Mouse (Mus musculus) cortical plate, adult 2 months (tissue): ENCODE data around the gene Disp1. TPM values are rescaled to one million over a fixed set of nuclear protein-coding genes. Genes with fewer than 3 reads are reported as not detected.

ENCODE experiments used
- H3K27ac ChIP-seq: fragments of 200-500 bp; 2 replicates; pipeline ENCODE4 v1.5.1; 2012; ENCODE audit warnings: low read length, control low read depth, inconsistent platforms; ENCODE audit not compliant: insufficient read depth
- H3K4me1 ChIP-seq: fragments of 200-500 bp; 2 replicates; pipeline ENCODE4 v1.6.1; 2011; ENCODE audit warnings: low read length; ENCODE audit not compliant: control insufficient read depth, insufficient read depth
- H3K4me3 ChIP-seq: fragments of 200-500 bp; 2 replicates; pipeline ENCODE4 v1.5.1; 2011; ENCODE audit warnings: mild to moderate bottlenecking, low read length, control low read depth; ENCODE audit not compliant: insufficient read depth
- CTCF ChIP-seq: fragments of 200-500 bp; IDR thresholded peaks from 2 replicates; pipeline ENCODE4 v1.5.1; 2011; ENCODE audit warnings: mild to moderate bottlenecking, control low read depth, low read length; ENCODE audit not compliant: insufficient read depth; ENCODE audit errors: extremely low read depth
- POLR2A ChIP-seq: fragments of 200-500 bp; IDR thresholded peaks from 2 replicates; pipeline ENCODE4 v1.6.1; 2011; ENCODE audit warnings: mild to moderate bottlenecking, low read length, control low read depth; ENCODE audit not compliant: insufficient read depth; ENCODE audit errors: extremely low read depth
- polyA plus RNA-seq: library from polyadenylated mRNA; depleted of rRNA; stranded (reverse); fragments of >200 nt; gene quantifications from 2 replicates; pipeline ENCODE4 v1.2.3, GENCODE M21; 2012

Disp1 gene
- polyA plus RNA-seq, 1 experiment = 6.5 TPM

- TF ChIP-seq CTCF (no peak), POLR2A (no peak)
- H3K27ac ChIP-seq = no peak overlapping the region
- no peak overlapping the region for H3K4me3 ChIP-seq
- no peaks in the 10 kb centered on the region for H3K4me1 ChIP-seq
These were observed 78.1 kb downstream of the Disp1 start for GRCm38 (mm10) chr1:183143246-183143645.

DNA sequence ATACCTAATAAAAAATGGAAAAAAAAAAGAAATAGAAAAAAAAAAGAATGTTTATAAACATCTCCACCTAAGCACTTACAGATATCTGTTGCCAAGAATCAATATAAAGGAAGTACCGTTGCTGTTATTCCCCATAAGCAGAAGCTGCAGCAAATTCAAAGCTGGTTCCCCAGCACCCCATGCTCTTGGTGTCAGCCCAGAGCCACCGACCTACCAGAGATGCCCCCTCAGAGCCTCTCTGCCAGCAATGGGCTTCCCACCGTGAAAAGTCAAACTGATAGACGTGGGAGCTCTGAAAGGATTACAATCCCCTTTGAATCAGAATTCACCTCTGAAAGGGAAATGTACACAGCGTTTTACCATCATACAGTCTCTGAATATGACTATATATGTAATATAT, 78.8 kb downstream of the Disp1 start:
- Histone ChIP-seq H3K27ac (no peak overlapping the region), H3K4me3 (no peak overlapping the region), H3K4me1 (no peaks in the 10 kb centered on the region)
- TF ChIP-seq POLR2A (no peak), CTCF (no peak)

- Histone ChIP-seq H3K27ac (no peak overlapping the region), H3K4me3 (no peak overlapping the region), H3K4me1 (no peaks in the 10 kb centered on the region)
- no peak for TF ChIP-seq POLR2A
- no peak for TF ChIP-seq CTCF
These were observed 80.0 kb downstream of the Disp1 start for GRCm38 (mm10) chr1:183141329-183141728.

- no peaks in the 10 kb centered on the region for H3K4me1 ChIP-seq
- no peak overlapping the region for H3K4me3 ChIP-seq
- H3K27ac ChIP-seq = no peak overlapping the region
- TF ChIP-seq POLR2A (no peak), CTCF (no peak)
These were observed 80.6 kb downstream of the Disp1 start for GRCm38 (mm10) chr1:183140511-183141268.

- no peak overlapping the region for H3K4me3 ChIP-seq
- TF ChIP-seq CTCF (no peak), POLR2A (no peak)
- no peak overlapping the region for H3K27ac ChIP-seq
- peaks cover 2% of the 10 kb centered on the region for H3K4me1 ChIP-seq
These were observed 83.2 kb downstream of the Disp1 start for GRCm38 (mm10) chr1:183138088-183138487.

- H3K4me1 ChIP-seq = peaks cover 2% of the 10 kb centered on the region
- no peak overlapping the region for H3K4me3 ChIP-seq
- TF ChIP-seq POLR2A = no peak
- TF ChIP-seq CTCF = no peak
- no peak overlapping the region for H3K27ac ChIP-seq
These were observed 86.9 kb downstream of the Disp1 start for GRCm38 (mm10) chr1:183134427-183134826.

DNA sequence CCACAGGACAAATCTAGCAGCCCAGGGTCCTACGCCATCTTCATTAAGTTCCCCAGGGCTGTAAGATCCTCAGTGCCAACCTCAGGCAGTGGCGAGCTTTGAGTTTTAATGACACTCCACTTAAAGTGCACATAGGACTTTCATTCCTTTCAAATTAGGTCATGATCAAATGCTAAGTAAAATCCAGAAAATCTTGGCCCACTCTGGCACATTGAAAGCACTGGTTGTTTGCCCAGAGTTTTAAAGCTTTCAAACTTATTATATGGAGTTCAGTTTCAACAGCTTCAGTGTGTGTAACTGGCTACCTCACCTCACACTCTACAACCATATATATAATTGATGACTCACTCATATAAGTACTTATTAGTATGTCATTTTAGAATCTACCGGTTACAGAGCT, 87.9 kb downstream of the Disp1 start:
- no peak overlapping the region for H3K4me3 ChIP-seq
- H3K4me1 ChIP-seq = peaks cover 2% of the 10 kb centered on the region
- no peak overlapping the region for H3K27ac ChIP-seq
- TF ChIP-seq POLR2A (no peak), CTCF (no peak)

DNA sequence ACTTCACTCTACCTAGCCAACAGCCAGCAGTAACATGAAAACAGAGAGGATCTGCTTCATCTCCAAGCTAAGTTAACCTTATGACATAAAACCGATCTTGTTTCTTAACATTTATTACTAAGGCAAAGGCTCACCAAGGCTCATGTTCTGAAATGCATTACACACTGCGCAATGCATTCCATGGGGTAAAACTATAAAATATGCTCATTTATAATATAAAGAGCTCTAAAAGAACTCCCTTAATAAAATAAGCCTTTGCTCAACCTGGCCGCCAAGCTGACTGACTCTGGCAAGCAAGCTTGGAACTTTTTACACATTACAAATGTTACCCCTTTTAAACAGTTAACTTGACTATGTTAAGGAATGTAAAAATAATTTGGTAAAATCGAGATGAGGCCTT, 94.1 kb downstream of the Disp1 start:
- no peak overlapping the region for H3K4me3 ChIP-seq
- no peak overlapping the region for H3K27ac ChIP-seq
- TF ChIP-seq POLR2A (no peak), CTCF (no peak)
- H3K4me1 ChIP-seq = no peaks in the 10 kb centered on the region

DNA sequence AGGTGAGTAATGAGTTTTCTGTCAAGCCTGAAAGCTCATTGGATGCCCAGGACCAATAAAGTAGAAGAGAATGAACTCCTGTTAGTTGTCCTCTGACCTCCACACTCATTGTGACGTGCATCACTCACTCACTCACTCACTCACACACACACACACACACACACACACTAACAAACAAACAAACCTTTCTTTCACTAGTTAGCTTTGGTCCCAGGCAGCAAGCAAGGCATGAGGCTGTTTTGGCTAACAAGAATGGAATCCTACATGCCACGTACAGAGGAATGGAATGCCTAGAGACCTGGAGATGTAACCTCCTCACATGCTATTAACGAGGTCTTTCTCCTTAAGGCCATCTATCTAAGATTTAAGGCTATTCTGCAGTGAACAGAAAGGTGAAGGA, 97.6 kb downstream of the Disp1 start:
- Histone ChIP-seq H3K4me1 (no peaks in the 10 kb centered on the region), H3K4me3 (no peak overlapping the region)

DNA sequence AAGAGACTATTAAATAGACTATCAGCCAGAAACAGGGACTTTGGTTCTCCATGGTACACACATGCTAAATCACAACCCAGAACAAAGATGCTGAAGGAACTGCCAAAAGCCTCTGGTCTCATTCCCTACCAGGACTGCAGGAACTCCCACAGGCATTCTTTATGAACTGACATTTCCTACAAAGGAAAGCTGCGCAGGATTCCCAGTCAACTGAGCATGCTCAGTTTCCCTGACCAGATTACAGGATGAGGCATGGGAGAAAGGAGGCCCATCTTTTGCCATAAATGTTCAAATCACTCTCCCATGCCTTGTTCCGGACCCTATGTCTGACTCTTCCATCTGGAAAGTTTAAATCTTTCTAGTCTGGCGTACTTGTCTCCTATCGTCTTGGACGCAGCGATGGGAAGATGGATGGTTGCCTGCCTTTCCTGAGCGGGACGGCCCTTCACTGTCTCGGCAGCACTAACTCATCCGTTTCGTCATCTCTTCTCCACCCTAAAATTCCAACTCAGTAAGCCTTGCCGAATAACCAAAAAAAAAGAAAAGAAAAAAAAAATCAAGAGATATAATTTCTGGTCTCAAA, 100.9 kb downstream of the Disp1 start:
- TF ChIP-seq POLR2A (no peak), CTCF (no peak)
- Histone ChIP-seq H3K27ac (no peak overlapping the region), H3K4me3 (no peak overlapping the region), H3K4me1 (no peaks in the 10 kb centered on the region)

More for the DNA sequence above, 97.6 kb downstream of the Disp1 start:
- H3K27ac ChIP-seq = no peak overlapping the region
- TF ChIP-seq POLR2A (no peak), CTCF (no peak)
